Mouse (Mus musculus): Measurements from ENCODE around the gene Dgkz. TPM values are rescaled to one million over a fixed set of nuclear protein-coding genes. Genes with fewer than 3 reads are reported as not detected.
A peak's percentile ranks its signal among the peaks of the same experiment; 100 is the strongest.

Gene Dgkz
- polyA plus RNA-seq, 1 experiment from 2014 or later = 47.9 TPM

- no peaks in the 10 kb centered on the region for H3K9me3 ChIP-seq (ENCODE audit: control insufficient read depth, low read depth, low read length)
- WGBS = 45% methylated on average over 6 of the region's 6 CpGs
Measured at GRCm38 (mm10) chr2:92006491-92006890, 30.8 kb upstream of the Dgkz start.

GRCm38 (mm10) chr2:92004617-92005016 is 29.0 kb upstream of the Dgkz start:
- Histone ChIP-seq H3K4me2 (replicated peaks; ENCODE audit: low read depth, low read length) (no peak overlapping the region), H3K27ac (ENCODE audit: low read length) (peak overlapping the region; percentile 48; the same call in 1 of the 2 replicates), H3K36me3 (ENCODE audit: control insufficient read depth, insufficient read depth, low read length) (no peaks in the 10 kb centered on the region; the same call in 1 of the 2 replicates), H3K4me3 (ENCODE audit: low read depth, low read length) (no peak overlapping the region), H3K9me3 (ENCODE audit: control insufficient read depth, low read depth, low read length) (no peaks in the 10 kb centered on the region), H3K9ac (replicated peaks; ENCODE audit: low read depth, low read length) (no peak overlapping the region), H3K27me3 (ENCODE audit: control insufficient read depth, insufficient read depth, low read length) (no peaks in the 10 kb centered on the region), H3K4me1 (ENCODE audit: control insufficient read depth, insufficient read depth, low read length) (peaks cover 30% of the 10 kb centered on the region)
- WGBS = 36% methylated on average over 7 of the region's 7 CpGs
- ATAC-seq (ENCODE audit: insufficient number of reproducible peaks, insufficient read depth, low FRiP score, low read depth) = 0 out of 2 replicates have a peak, but pooled peaks have one; percentile 15

More at GRCm38 (mm10) chr2:92006491-92006890, 30.8 kb upstream of the Dgkz start:
- H3K27ac ChIP-seq (ENCODE audit: low read length) = peak overlapping the region; percentile 27; the same call in 1 of the 2 replicates
- no peak overlapping the region for H3K9ac ChIP-seq (replicated peaks; ENCODE audit: low read depth, low read length)
- H3K36me3 ChIP-seq (ENCODE audit: control insufficient read depth, insufficient read depth, low read length) = no peaks in the 10 kb centered on the region; the same call in 1 of the 2 replicates
- H3K4me3 ChIP-seq (ENCODE audit: low read depth, low read length) = no peak overlapping the region
- H3K27me3 ChIP-seq (ENCODE audit: control insufficient read depth, insufficient read depth, low read length) = no peaks in the 10 kb centered on the region
- no peak for ATAC-seq (ENCODE audit: insufficient number of reproducible peaks, insufficient read depth, low FRiP score, low read depth)
- peaks cover 30% of the 10 kb centered on the region for H3K4me1 ChIP-seq (ENCODE audit: control insufficient read depth, insufficient read depth, low read length)
- peak overlapping the region; percentile 83 for H3K4me2 ChIP-seq (replicated peaks; ENCODE audit: low read depth, low read length)

- H3K4me3 ChIP-seq (ENCODE audit: low read depth, low read length) = no peak overlapping the region
- no peak overlapping the region for H3K4me2 ChIP-seq (replicated peaks; ENCODE audit: low read depth, low read length)
- WGBS = 79% methylated on average over 16 of the region's 16 CpGs
- no peak overlapping the region for H3K27ac ChIP-seq (ENCODE audit: low read length)
- H3K9me3 ChIP-seq (ENCODE audit: control insufficient read depth, low read depth, low read length) = no peaks in the 10 kb centered on the region
- H3K27me3 ChIP-seq (ENCODE audit: control insufficient read depth, insufficient read depth, low read length) = no peaks in the 10 kb centered on the region
- ATAC-seq (ENCODE audit: insufficient number of reproducible peaks, insufficient read depth, low FRiP score, low read depth) = no peak
- H3K9ac ChIP-seq (replicated peaks; ENCODE audit: low read depth, low read length) = no peak overlapping the region
- no peaks in the 10 kb centered on the region for H3K4me1 ChIP-seq (ENCODE audit: control insufficient read depth, insufficient read depth, low read length)
- peaks cover 11% of the 10 kb centered on the region for H3K36me3 ChIP-seq (ENCODE audit: control insufficient read depth, insufficient read depth, low read length)
Measured at GRCm38 (mm10) chr2:91997905-91998608, 22.4 kb upstream of the Dgkz start.

- Histone ChIP-seq H3K27ac (ENCODE audit: low read length) (peak overlapping the region; percentile 73; the same call in 1 of the 2 replicates), H3K9me3 (ENCODE audit: control insufficient read depth, low read depth, low read length) (no peaks in the 10 kb centered on the region), H3K9ac (replicated peaks; ENCODE audit: low read depth, low read length) (no peak overlapping the region), H3K36me3 (ENCODE audit: control insufficient read depth, insufficient read depth, low read length) (peaks cover 13% of the 10 kb centered on the region), H3K4me3 (ENCODE audit: low read depth, low read length) (no peak overlapping the region), H3K4me1 (ENCODE audit: control insufficient read depth, insufficient read depth, low read length) (no peaks in the 10 kb centered on the region), H3K4me2 (replicated peaks; ENCODE audit: low read depth, low read length) (no peak overlapping the region), H3K27me3 (ENCODE audit: control insufficient read depth, insufficient read depth, low read length) (no peaks in the 10 kb centered on the region)
- WGBS = 67% methylated on average over 5 of the region's 5 CpGs
- ATAC-seq (ENCODE audit: insufficient number of reproducible peaks, insufficient read depth, low FRiP score, low read depth) = peak; percentile 85
Measured at GRCm38 (mm10) chr2:91996006-91996405, 20.3 kb upstream of the Dgkz start.

- 71% methylated on average over 3 of the region's 3 CpGs for WGBS
- Histone ChIP-seq H3K27ac (ENCODE audit: low read length) (no peak overlapping the region), H3K9ac (replicated peaks; ENCODE audit: low read depth, low read length) (no peak overlapping the region), H3K4me2 (replicated peaks; ENCODE audit: low read depth, low read length) (no peak overlapping the region), H3K9me3 (ENCODE audit: control insufficient read depth, low read depth, low read length) (no peaks in the 10 kb centered on the region), H3K27me3 (ENCODE audit: control insufficient read depth, insufficient read depth, low read length) (no peaks in the 10 kb centered on the region), H3K36me3 (ENCODE audit: control insufficient read depth, insufficient read depth, low read length) (peaks cover 28% of the 10 kb centered on the region), H3K4me3 (ENCODE audit: low read depth, low read length) (no peak overlapping the region), H3K4me1 (ENCODE audit: control insufficient read depth, insufficient read depth, low read length) (no peaks in the 10 kb centered on the region)
- ATAC-seq (ENCODE audit: insufficient number of reproducible peaks, insufficient read depth, low FRiP score, low read depth) = no peak
Measured at GRCm38 (mm10) chr2:91993409-91993808, 17.7 kb upstream of the Dgkz start.

GRCm38 (mm10) chr2:91989750-91990149 is 14.1 kb upstream of the Dgkz start:
- no peak for ATAC-seq (ENCODE audit: insufficient number of reproducible peaks, insufficient read depth, low FRiP score, low read depth)
- H3K4me2 ChIP-seq (replicated peaks; ENCODE audit: low read depth, low read length) = no peak overlapping the region
- no peak overlapping the region for H3K9ac ChIP-seq (replicated peaks; ENCODE audit: low read depth, low read length)
- H3K27ac ChIP-seq (ENCODE audit: low read length) = no peak overlapping the region
- no peaks in the 10 kb centered on the region for H3K27me3 ChIP-seq (ENCODE audit: control insufficient read depth, insufficient read depth, low read length)
- H3K36me3 ChIP-seq (ENCODE audit: control insufficient read depth, insufficient read depth, low read length) = peaks cover 19% of the 10 kb centered on the region
- H3K4me3 ChIP-seq (ENCODE audit: low read depth, low read length) = no peak overlapping the region
- no peaks in the 10 kb centered on the region for H3K9me3 ChIP-seq (ENCODE audit: control insufficient read depth, low read depth, low read length)
- H3K4me1 ChIP-seq (ENCODE audit: control insufficient read depth, insufficient read depth, low read length) = peaks cover 8% of the 10 kb centered on the region; the same call in 1 of the 2 replicates

- H3K9ac ChIP-seq (replicated peaks; ENCODE audit: low read depth, low read length) = no peak overlapping the region
- H3K27me3 ChIP-seq (ENCODE audit: control insufficient read depth, insufficient read depth, low read length) = no peaks in the 10 kb centered on the region
- peaks cover 13% of the 10 kb centered on the region for H3K4me1 ChIP-seq (ENCODE audit: control insufficient read depth, insufficient read depth, low read length)
- no peak for ATAC-seq (ENCODE audit: insufficient number of reproducible peaks, insufficient read depth, low FRiP score, low read depth)
- no peaks in the 10 kb centered on the region for H3K9me3 ChIP-seq (ENCODE audit: control insufficient read depth, low read depth, low read length)
- H3K27ac ChIP-seq (ENCODE audit: low read length) = no peak overlapping the region
- H3K36me3 ChIP-seq (ENCODE audit: control insufficient read depth, insufficient read depth, low read length) = peaks cover 22% of the 10 kb centered on the region
- H3K4me3 ChIP-seq (ENCODE audit: low read depth, low read length) = no peak overlapping the region
- WGBS = 1% methylated on average over 3 of the region's 3 CpGs
- no peak overlapping the region for H3K4me2 ChIP-seq (replicated peaks; ENCODE audit: low read depth, low read length)
Measured at GRCm38 (mm10) chr2:91987542-91987941, 11.9 kb upstream of the Dgkz start.

- Histone ChIP-seq H3K9ac (replicated peaks; ENCODE audit: low read depth, low read length) (no peak overlapping the region), H3K4me3 (ENCODE audit: low read depth, low read length) (no peak overlapping the region), H3K36me3 (ENCODE audit: control insufficient read depth, insufficient read depth, low read length) (peaks cover 22% of the 10 kb centered on the region), H3K27me3 (ENCODE audit: control insufficient read depth, insufficient read depth, low read length) (no peaks in the 10 kb centered on the region), H3K4me2 (replicated peaks; ENCODE audit: low read depth, low read length) (no peak overlapping the region), H3K9me3 (ENCODE audit: control insufficient read depth, low read depth, low read length) (no peaks in the 10 kb centered on the region), H3K4me1 (ENCODE audit: control insufficient read depth, insufficient read depth, low read length) (peaks cover 13% of the 10 kb centered on the region), H3K27ac (ENCODE audit: low read length) (no peak overlapping the region)
- WGBS = 17% methylated on average over 5 of the region's 5 CpGs
- ATAC-seq (ENCODE audit: insufficient number of reproducible peaks, insufficient read depth, low FRiP score, low read depth) = no peak
Measured at GRCm38 (mm10) chr2:91986071-91986470, 10.4 kb upstream of the Dgkz start.

Measured in stomach, embryonic 14.5 days (tissue).